Mouse (Mus musculus) heart, embryonic 13.5 days (tissue): ENCODE data around the gene Edaradd. TPM values are rescaled to one million over a fixed set of nuclear protein-coding genes. Genes with fewer than 3 reads are reported as not detected.

Experiments used
- ATAC-seq: fragments of 200-750 bp; cut with Nextera tagmentation; 2 replicates; pipeline ENCODE4 v1.8.0; 2017; ENCODE audit warnings: moderate TSS enrichment; ENCODE audit not compliant: insufficient number of reproducible peaks, low FRiP score, low TSS enrichment; ENCODE audit errors: extremely low read depth
- H3K27ac ChIP-seq: fragments of 300-500 bp; sonication (generic); replicated peaks from 2 replicates; pipeline ENCODE4 v1.5.1; 2015; ENCODE audit warnings: moderate library complexity, mild to moderate bottlenecking, inconsistent platforms
- H3K27me3 ChIP-seq: fragments of 300-500 bp; sonication (generic); replicated peaks from 2 replicates; pipeline ENCODE4 v1.6.1; 2015; ENCODE audit warnings: mild to moderate bottlenecking, inconsistent platforms
- H3K36me3 ChIP-seq: fragments of 300-500 bp; sonication (generic); 2 replicates; pipeline ENCODE4 v1.6.1; 2015; ENCODE audit warnings: mild to moderate bottlenecking, inconsistent platforms
- H3K4me1 ChIP-seq: fragments of 300-500 bp; sonication (generic); 2 replicates; pipeline ENCODE4 v1.6.1; 2015; ENCODE audit warnings: inconsistent platforms
- H3K4me2 ChIP-seq: fragments of 300-500 bp; sonication (generic); 2 replicates; pipeline ENCODE4 v1.6.1; 2015; ENCODE audit warnings: inconsistent platforms, mild to moderate bottlenecking, moderate library complexity
- H3K4me3 ChIP-seq: fragments of 300-500 bp; sonication (generic); 2 replicates; pipeline ENCODE4 v1.5.1; 2015; ENCODE audit warnings: moderate library complexity, mild to moderate bottlenecking, inconsistent platforms
- H3K9ac ChIP-seq: fragments of 300-500 bp; sonication (generic); 2 replicates; pipeline ENCODE4 v1.6.1; 2015; ENCODE audit warnings: inconsistent platforms, mild to moderate bottlenecking, moderate library complexity
- H3K9me3 ChIP-seq: fragments of 300-500 bp; sonication (generic); 2 replicates; pipeline ENCODE4 v1.6.1; 2016; ENCODE audit warnings: inconsistent platforms
- WGBS: fragments of 180-500 bp; shearing (Covaris S2); methylation state at CpG from one replicate; pipeline ENCODE4 v1.1.7; 2015; ENCODE audit warnings: mixed read lengths; 5-methylcytosine and 5-hydroxymethylcytosine counted together
- polyA plus RNA-seq: library from polyadenylated mRNA; unstranded; fragments of >200 nt; fragmentation: Nextera tagmentation; extraction: Ambion mirVana; gene quantifications from 2 replicates; pipeline ENCODE4 v1.2.1, GENCODE M21; 2015

Gene Edaradd
- 0.46 and 0.49 TPM in 2 replicates for polyA plus RNA-seq

DNA sequence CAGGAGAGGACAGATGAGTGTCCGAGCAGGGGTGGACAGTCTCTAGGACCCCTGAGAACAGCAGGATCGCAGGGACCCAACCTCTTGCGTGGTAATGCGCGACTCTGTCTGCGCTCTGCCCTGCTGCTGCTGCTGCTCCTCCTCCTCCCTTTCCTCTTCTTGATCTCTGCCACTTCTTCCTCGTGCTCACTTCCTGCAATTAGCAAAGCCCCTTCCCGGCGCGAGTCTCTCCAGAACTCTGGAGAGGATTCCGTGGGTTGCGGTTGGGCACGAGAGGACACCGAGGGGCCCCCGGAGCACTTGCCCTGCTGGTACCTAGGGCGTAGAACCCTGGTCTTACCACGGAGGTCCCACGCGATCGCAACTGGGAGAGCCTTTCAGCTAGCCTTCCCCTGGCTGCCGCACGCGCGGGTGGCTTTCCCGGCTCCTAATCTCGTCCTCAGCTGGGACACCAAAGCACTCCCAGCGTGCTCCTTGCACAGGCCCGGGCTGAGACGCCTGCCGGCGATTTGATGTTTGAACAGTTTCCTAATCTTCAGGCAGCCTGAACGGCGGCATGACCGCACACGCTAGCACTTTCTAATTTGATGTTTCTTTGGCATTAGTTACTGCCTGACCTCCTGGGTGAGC lies at the start of gene Edaradd:
Edaradd (minus strand) TSS at position 484 of the 630 bp plus-strand sequence.
- Histone ChIP-seq H3K4me1 (peaks cover 4% of the 10 kb centered on the region; the same call in 1 of the 2 replicates), H3K9me3 (no peaks in the 10 kb centered on the region), H3K4me3 (peak within 1 kb of the TSS; percentile 63), H3K27ac (no peak within 1 kb of the TSS), H3K36me3 (no peaks in the 10 kb centered on the region), H3K27me3 (peaks cover 35% of the 10 kb centered on the region), H3K4me2 (peak within 1 kb of the TSS; percentile 98), H3K9ac (peak within 1 kb of the TSS; percentile 82)
- no peak for ATAC-seq
- WGBS, result under 1% methylated on average over 35 of the region's 35 CpGs

DNA sequence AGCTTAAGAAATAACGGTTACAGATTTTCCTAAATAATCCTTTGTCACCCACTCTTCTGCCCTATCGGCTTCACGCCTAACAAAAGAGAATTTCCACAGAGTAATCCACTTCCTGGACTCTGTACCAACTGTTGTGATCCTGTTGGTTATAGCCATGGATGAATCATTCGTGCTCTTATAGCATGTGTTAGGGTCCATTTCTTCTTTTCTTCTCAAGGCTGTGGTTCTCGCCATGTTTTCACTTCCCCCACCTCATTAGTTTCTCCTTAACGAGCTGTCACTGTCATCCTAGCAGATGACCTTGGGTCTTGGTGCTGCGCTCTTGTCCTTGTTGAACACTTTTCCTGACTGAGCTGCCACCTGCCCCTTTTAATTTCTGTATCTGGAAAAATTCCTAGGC lies 49.5 kb upstream of the Edaradd start:
- H3K36me3 ChIP-seq, result no peaks in the 10 kb centered on the region
- H3K4me1 ChIP-seq, result peaks cover 7% of the 10 kb centered on the region; the same call in 1 of the 2 replicates
- 73% methylated on average over 7 of the region's 7 CpGs for WGBS
- H3K27me3 ChIP-seq, result no peaks in the 10 kb centered on the region; the same call in 1 of the 2 replicates
- ATAC-seq, result no peak
- no peaks in the 10 kb centered on the region for H3K9me3 ChIP-seq
- H3K27ac ChIP-seq, result no peak overlapping the region
- no peak overlapping the region for H3K4me2 ChIP-seq
- no peak overlapping the region for H3K9ac ChIP-seq
- no peak overlapping the region for H3K4me3 ChIP-seq

DNA sequence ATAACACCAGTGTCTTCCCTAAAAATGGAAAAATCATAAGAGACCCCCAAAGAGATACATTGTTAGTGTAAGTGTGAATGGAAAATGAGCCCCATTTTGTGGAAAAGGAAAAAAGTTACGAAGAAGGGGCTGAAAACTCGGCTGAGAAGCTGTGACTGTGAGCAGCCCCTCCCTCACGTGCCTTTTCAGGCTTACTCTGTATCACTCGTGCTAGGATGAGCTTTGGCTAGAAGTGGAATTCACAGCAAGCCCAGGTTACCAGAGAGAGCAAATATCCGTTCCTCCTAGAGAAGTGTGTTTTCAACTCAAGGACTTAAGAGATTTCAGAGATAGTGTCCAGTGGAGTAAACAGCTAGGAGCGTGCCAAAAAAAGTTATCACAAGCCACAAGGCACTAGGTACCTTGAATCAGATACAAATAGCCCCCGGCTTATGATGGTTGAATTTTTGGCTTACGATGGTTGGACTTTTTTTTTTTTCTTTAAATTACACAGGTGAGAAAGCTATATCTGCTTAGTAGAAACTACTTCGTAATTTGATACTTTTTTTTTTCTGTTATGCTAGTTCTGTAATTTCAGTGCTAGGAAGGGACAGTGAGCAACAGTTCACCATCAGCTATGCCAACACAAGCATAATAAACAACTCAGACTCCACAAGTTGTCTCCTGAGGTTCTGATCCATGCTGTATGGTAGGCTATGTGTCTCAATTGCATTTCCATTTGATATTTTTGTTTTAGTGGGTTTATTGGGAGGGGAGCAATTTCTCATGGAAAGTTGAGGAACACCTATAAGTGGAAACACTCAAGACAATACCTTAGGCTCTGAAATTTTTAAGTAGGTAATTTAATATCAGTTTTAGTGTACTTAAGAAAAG lies 48.6 kb upstream of the Edaradd start:
- Histone ChIP-seq H3K4me1 (peaks cover 7% of the 10 kb centered on the region; the same call in 1 of the 2 replicates), H3K4me3 (no peak overlapping the region), H3K4me2 (no peak overlapping the region), H3K9me3 (no peaks in the 10 kb centered on the region), H3K27me3 (no peaks in the 10 kb centered on the region; the same call in 1 of the 2 replicates), H3K36me3 (no peaks in the 10 kb centered on the region), H3K9ac (no peak overlapping the region), H3K27ac (no peak overlapping the region)
- WGBS, result 56% methylated on average over 9 of the region's 9 CpGs
- ATAC-seq, result no peak

DNA sequence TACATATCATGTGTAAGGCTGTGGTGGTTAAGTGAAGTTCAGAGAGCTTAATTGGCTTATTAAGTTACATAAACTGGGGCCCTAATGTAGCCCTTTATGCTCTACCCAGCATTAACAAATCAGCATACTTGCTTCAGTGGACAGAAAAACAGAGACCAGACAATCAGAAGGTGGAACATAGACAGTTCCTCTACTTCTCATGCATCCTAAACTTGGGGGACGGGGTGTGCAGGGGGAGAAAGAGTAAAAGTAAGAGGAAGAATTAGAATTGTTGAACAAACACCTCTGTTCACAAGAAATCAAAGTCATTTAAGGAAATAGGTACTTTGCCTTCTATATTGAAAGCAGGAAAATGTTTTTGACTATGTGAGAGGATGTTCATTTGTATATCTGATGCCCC lies 47.7 kb upstream of the Edaradd start:
- Histone ChIP-seq H3K27ac (no peak overlapping the region), H3K9me3 (no peaks in the 10 kb centered on the region), H3K27me3 (no peaks in the 10 kb centered on the region; the same call in 1 of the 2 replicates), H3K9ac (no peak overlapping the region), H3K36me3 (no peaks in the 10 kb centered on the region), H3K4me1 (peaks cover 7% of the 10 kb centered on the region; the same call in 1 of the 2 replicates), H3K4me2 (no peak overlapping the region), H3K4me3 (no peak overlapping the region)
- 75% methylated on average over 1 of the region's 1 CpGs for WGBS
- ATAC-seq, result no peak

DNA sequence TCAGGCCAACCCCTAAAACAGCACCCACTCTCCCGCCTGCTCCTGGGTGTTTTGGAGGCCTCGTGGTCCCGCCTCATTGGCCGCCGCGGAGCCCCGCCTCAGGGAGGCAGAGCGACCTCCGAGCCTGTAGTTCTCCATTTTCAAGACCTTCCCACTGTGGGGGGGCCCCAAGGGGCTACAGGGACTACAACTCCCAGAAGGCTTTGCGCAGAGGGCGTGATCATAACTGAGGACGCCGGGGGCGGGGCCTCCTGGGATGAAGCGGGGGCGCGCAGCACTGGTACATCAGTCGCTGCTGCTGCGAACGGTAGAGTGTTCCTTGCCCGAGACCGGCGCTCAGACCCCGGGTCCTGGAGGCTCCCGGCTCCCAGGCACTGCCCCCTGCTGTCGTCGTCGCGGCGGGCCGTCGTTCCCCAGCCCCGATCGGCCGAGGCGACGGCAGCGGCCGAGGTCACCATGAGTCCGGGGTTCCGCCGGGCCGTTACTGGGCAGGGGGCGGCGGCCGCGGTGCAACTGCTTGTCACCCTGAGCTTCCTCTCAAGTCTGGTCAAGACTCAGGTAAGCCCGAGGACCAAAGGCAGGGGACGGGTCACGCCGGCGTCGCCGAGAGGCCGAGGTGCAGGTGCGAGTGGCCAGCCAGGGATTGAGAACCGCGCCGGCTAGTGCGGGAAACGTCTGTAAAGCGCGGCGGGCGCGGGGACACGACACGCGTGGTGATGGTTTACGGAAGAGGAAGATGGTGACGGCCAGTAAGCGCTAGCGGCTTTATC lies 45.6 kb upstream of the Edaradd start, which contains the start of gene Ero1lb:
Ero1lb (plus strand) TSS at position 254 of the 770 bp plus-strand sequence.
- peak within 1 kb of the TSS; percentile 75 for H3K4me3 ChIP-seq
- under 1% methylated on average over 73 of the region's 73 CpGs for WGBS
- H3K9me3 ChIP-seq, result no peaks in the 10 kb centered on the region
- peak within 1 kb of the TSS; percentile 93 for H3K4me2 ChIP-seq
- no peaks in the 10 kb centered on the region; the same call in 1 of the 2 replicates for H3K27me3 ChIP-seq
- H3K36me3 ChIP-seq, result no peaks in the 10 kb centered on the region
- H3K4me1 ChIP-seq, result peaks cover 7% of the 10 kb centered on the region; the same call in 1 of the 2 replicates
- no peak within 1 kb of the TSS for H3K27ac ChIP-seq
- H3K9ac ChIP-seq, result peak within 1 kb of the TSS; percentile 85
- peak; percentile 100 for ATAC-seq

DNA sequence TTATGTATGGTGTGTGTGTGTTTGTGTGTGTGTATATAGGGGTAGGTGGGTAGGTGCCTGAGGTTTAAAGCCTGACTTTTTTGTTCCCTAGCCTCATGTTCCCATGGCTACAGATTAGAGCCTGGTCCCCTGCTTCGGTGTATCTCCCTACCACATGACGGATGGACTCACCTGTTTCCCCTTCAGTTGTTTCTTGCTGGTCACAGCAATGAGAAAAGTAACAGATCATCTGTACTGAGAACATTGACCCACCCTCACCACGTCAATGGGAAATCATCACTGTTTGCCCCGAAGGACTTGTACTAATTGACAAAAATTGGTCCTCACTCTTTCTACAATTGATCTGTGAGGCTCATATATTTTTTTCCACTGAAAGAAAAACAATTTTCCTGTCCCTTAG lies 42.0 kb upstream of the Edaradd start:
- 74% methylated on average over 4 of the region's 4 CpGs for WGBS

DNA sequence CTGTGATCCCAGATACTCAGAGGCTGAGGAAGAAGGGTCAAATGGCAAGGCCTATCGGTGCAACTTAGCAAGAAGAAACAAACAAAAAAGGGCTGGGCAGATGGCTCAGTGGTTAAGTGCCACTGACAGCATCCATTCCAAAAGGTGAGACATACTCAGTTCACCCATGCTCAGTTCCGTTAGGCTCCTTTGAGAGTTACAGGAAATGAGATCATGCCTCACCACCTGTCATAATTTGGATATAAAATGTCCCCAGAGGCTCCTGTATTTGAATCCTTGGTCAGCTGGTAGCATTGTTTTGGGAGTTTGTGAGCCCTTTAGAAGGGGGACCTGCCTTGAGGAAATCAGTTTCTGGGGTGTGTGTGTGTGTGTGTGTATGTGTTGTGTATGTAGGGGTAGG lies 41.5 kb upstream of the Edaradd start:
- H3K36me3 ChIP-seq, result no peaks in the 10 kb centered on the region
- ATAC-seq, result no peak
- no peaks in the 10 kb centered on the region for H3K9me3 ChIP-seq
- WGBS, result 63% methylated on average over 2 of the region's 2 CpGs
- no peaks in the 10 kb centered on the region for H3K27me3 ChIP-seq
- H3K4me2 ChIP-seq, result no peak overlapping the region
- H3K27ac ChIP-seq, result no peak overlapping the region
- no peak overlapping the region for H3K4me3 ChIP-seq
- peaks cover 7% of the 10 kb centered on the region; the same call in 1 of the 2 replicates for H3K4me1 ChIP-seq
- H3K9ac ChIP-seq, result no peak overlapping the region

More for the DNA sequence above, 42.0 kb upstream of the Edaradd start:
- ATAC-seq, result no peak
- Histone ChIP-seq H3K4me2 (no peak overlapping the region), H3K27ac (no peak overlapping the region), H3K9me3 (no peaks in the 10 kb centered on the region), H3K4me3 (no peak overlapping the region), H3K27me3 (no peaks in the 10 kb centered on the region), H3K36me3 (no peaks in the 10 kb centered on the region), H3K9ac (no peak overlapping the region), H3K4me1 (peaks cover 7% of the 10 kb centered on the region; the same call in 1 of the 2 replicates)

DNA sequence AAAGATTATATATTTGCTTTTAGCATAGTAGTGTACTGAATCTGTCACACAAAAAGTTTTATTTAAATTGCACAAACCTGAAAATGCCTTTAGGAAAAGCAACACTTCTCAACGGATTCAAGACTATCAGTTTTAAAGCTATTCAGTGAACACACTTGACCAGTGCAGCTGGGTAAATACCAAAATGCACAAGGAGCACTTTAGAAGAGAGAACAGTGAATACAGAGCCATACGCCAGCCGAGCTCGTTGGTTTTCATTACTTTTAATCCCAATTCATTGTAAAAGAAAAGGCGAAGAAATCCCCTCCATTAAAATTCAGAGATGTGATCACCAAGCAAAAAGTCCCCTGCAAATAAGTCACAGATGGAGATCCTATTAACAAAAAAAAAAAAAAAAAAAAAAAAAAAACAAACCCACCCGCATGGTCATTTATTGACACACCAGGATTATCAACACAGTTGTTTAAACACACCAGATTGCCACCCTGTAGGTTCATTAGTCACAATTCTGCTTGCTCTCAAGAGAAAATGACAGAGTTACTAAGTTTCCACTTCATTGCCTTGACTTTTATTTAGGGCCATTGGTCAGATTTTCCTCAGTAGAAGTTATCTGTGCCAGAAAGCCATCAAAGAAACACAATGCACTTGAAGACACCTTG lies 39.4 kb upstream of the Edaradd start:
- ATAC-seq, result no peak
- Histone ChIP-seq H3K36me3 (no peaks in the 10 kb centered on the region), H3K27ac (no peak overlapping the region), H3K4me2 (no peak overlapping the region), H3K27me3 (no peaks in the 10 kb centered on the region), H3K4me1 (no peaks in the 10 kb centered on the region), H3K4me3 (no peak overlapping the region), H3K9ac (no peak overlapping the region), H3K9me3 (no peaks in the 10 kb centered on the region)
- WGBS, result 68% methylated on average over 6 of the region's 6 CpGs

DNA sequence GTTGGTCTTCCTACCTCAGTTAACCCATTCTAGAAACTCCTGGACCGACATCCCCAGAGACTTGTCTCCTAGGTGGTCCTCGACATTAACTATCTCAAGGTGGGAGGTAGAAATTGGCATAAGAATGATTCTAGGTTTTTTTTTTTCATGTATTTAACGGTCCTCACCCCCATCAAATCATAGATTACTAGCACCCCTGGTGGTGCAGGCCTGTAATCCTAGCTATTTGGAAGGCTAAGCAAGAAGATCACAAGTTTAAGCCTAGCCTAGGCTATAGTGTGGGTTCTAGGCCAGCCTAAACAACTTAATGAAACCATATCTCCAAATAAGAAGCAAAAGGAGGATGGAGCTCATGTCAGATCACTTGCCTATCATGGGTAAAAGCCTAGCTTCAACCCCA lies 38.8 kb upstream of the Edaradd start:
- Histone ChIP-seq H3K9ac (no peak overlapping the region), H3K9me3 (no peaks in the 10 kb centered on the region), H3K4me3 (no peak overlapping the region), H3K36me3 (no peaks in the 10 kb centered on the region), H3K4me1 (no peaks in the 10 kb centered on the region), H3K4me2 (no peak overlapping the region), H3K27ac (no peak overlapping the region), H3K27me3 (no peaks in the 10 kb centered on the region; the same call in 1 of the 2 replicates)
- WGBS, result 50% methylated on average over 3 of the region's 3 CpGs
- ATAC-seq, result no peak

DNA sequence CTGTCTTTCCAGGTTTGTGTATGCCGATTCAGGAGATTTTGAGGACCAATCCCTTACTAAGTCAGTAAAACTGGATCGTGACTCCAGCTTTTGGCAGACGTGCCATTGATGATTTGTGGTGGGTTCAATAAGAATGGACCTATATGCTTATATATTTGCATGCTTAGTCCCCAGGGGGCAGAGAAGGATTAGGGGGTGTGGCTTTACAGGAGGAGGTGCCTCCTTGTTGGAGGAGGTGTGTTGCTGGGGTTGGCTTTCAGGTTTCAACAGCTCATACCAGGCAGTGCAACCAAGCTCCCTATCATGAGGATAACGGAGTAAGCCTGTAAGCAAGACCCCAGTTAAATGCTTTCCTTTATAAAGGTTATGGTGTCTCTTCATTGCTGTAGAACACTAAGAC lies 34.0 kb upstream of the Edaradd start:
- WGBS, result 53% methylated on average over 4 of the region's 4 CpGs
- no peak for ATAC-seq

More for the DNA sequence above, 34.0 kb upstream of the Edaradd start:
- H3K4me1 ChIP-seq, result no peaks in the 10 kb centered on the region
- H3K36me3 ChIP-seq, result no peaks in the 10 kb centered on the region
- no peak overlapping the region for H3K27ac ChIP-seq
- no peaks in the 10 kb centered on the region for H3K9me3 ChIP-seq
- peaks cover 6% of the 10 kb centered on the region; the same call in 1 of the 2 replicates for H3K27me3 ChIP-seq
- no peak overlapping the region for H3K4me2 ChIP-seq
- no peak overlapping the region for H3K4me3 ChIP-seq
- H3K9ac ChIP-seq, result no peak overlapping the region
